Mouse (Mus musculus) embryonic facial prominence, embryonic 13.5 days (tissue): ENCODE measurements around the gene Cytip. TPM values are rescaled to one million over a fixed set of nuclear protein-coding genes. Genes with fewer than 3 reads are reported as not detected.
"Not testable (repeated sequence)": the region's sequence is repeated elsewhere in the genome, so short reads cannot be mapped to it uniquely, and the experiment has no call there.

Source experiments
- ATAC-seq: fragments of 200-750 bp; cut with Nextera tagmentation; 2 replicates; pipeline ENCODE4 v1.8.0; 2017; ENCODE audit warnings: low read depth; ENCODE audit not compliant: insufficient number of reproducible peaks, insufficient read depth, low FRiP score, low TSS enrichment
- H3K27ac ChIP-seq: fragments of 300-500 bp; sonication (generic); 2 replicates; pipeline ENCODE4 v1.5.1; 2015; ENCODE audit warnings: moderate library complexity, mild to moderate bottlenecking, inconsistent platforms
- H3K27me3 ChIP-seq: fragments of 300-500 bp; sonication (generic); 2 replicates; pipeline ENCODE4 v1.6.1; 2015; ENCODE audit warnings: mild to moderate bottlenecking, inconsistent platforms
- H3K36me3 ChIP-seq: fragments of 300-500 bp; sonication (generic); 2 replicates; pipeline ENCODE4 v1.6.1; 2015; ENCODE audit warnings: mild to moderate bottlenecking, inconsistent platforms
- H3K4me1 ChIP-seq: fragments of 300-500 bp; sonication (generic); 2 replicates; pipeline ENCODE4 v1.6.1; 2015; ENCODE audit warnings: inconsistent platforms
- H3K4me2 ChIP-seq: fragments of 300-500 bp; sonication (generic); 2 replicates; pipeline ENCODE4 v1.6.1; 2015; ENCODE audit warnings: moderate library complexity, mild to moderate bottlenecking, inconsistent platforms
- H3K4me3 ChIP-seq: fragments of 300-500 bp; sonication (generic); 2 replicates; pipeline ENCODE4 v1.5.1; 2015; ENCODE audit warnings: mild to moderate bottlenecking, inconsistent platforms
- H3K9ac ChIP-seq: fragments of 300-500 bp; sonication (generic); 2 replicates; pipeline ENCODE4 v1.6.1; 2015; ENCODE audit warnings: mild to moderate bottlenecking, inconsistent platforms
- H3K9me3 ChIP-seq: fragments of 300-500 bp; sonication (generic); 2 replicates; pipeline ENCODE4 v1.6.1; 2016; ENCODE audit warnings: inconsistent platforms
- WGBS: fragments of 180-500 bp; shearing (Covaris S2); methylation state at CpG from one replicate; pipeline ENCODE4 v1.1.7; 2015; ENCODE audit warnings: mixed read lengths; 5-methylcytosine and 5-hydroxymethylcytosine counted together
- polyA plus RNA-seq: library from polyadenylated mRNA; unstranded; fragments of >200 nt; fragmentation: Nextera tagmentation; extraction: Ambion mirVana; gene quantifications from 2 replicates; pipeline ENCODE4 v1.2.1, GENCODE M21; 2015

Gene Cytip
- polyA plus RNA-seq, 1 experiment from 2014 or later = 0.97 TPM

DNA sequence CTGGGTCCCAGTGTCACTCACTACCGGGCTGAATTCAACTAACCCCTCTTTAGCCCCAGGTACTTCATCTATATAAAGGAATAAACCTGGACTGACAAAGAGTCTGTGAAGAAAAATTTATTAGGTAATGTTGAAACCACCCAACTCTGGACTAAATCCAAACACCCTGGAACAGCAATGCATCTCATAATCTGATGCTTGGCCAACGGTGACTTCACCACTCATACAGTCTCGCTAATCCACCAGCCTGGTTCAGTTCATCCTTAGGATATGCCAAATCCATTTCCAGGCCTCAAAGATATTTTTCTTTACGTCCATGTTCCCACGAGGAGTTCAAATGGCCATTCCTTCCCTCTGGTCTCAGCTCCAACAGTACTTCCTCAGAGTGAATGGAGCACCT is 48.8 kb downstream of the Cytip start:
- 84% methylated on average over 5 of the region's 5 CpGs for WGBS

DNA sequence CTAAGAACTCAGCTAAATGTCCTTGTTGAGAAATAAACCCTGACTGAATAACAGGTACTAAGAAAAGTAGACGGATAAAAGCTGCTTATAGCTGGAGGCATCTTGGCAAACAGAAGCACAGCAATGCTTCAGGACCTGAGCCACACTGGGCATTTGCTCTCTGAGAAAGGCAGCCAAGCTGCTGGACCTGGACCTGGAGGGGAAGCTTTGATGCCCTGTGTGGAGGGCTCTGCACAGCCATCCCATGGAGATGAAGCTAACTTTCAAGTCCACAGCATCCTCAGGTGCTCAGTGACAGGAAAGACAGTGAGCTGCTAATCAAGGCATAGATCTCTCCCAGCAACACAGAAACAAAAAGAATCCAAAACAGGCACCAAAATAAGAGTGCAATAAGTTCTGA is 54.8 kb downstream of the Cytip start:
- ATAC-seq = no peak
- Histone ChIP-seq H3K27me3 (no peaks in the 10 kb centered on the region), H3K27ac (no peak overlapping the region), H3K4me1 (no peaks in the 10 kb centered on the region), H3K36me3 (no peaks in the 10 kb centered on the region), H3K4me3 (no peak overlapping the region), H3K9me3 (no peaks in the 10 kb centered on the region), H3K4me2 (no peak overlapping the region), H3K9ac (no peak overlapping the region)
- 63% methylated on average over 1 of the region's 1 CpGs for WGBS

More for the DNA sequence above, 48.8 kb downstream of the Cytip start:
- H3K4me1 ChIP-seq = no peaks in the 10 kb centered on the region
- H3K9ac ChIP-seq = no peak overlapping the region
- no peak overlapping the region for H3K4me2 ChIP-seq
- H3K36me3 ChIP-seq = no peaks in the 10 kb centered on the region
- H3K27me3 ChIP-seq = no peaks in the 10 kb centered on the region
- no peak for ATAC-seq
- no peak overlapping the region for H3K4me3 ChIP-seq
- no peaks in the 10 kb centered on the region for H3K9me3 ChIP-seq
- no peak overlapping the region for H3K27ac ChIP-seq

DNA sequence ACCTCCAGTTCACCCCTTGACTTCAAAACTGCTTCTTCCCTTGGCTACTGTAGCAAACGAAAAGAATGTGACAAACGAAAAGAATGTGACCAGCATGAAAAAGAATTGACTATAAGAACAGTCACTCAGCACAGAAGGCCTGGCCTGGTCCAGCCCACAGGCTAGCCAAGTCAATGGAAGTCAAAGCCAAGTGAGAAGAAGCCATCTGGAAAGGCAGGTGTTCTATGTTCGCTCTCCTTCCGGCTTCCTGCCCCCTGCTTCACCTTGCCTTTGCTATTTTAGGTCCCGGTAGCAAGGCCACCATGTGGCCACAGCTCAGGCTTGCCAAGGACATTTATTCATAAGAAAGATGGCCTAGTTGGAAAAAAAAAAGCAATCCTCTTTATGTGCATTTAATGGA is 56.7 kb downstream of the Cytip start:
- no peaks in the 10 kb centered on the region for H3K36me3 ChIP-seq
- H3K4me2 ChIP-seq = no peak overlapping the region
- H3K9me3 ChIP-seq = no peaks in the 10 kb centered on the region
- no peak overlapping the region for H3K4me3 ChIP-seq
- no peak overlapping the region for H3K9ac ChIP-seq
- 90% methylated on average over 5 of the region's 5 CpGs for WGBS
- no peak for ATAC-seq
- H3K4me1 ChIP-seq = peaks cover 6% of the 10 kb centered on the region; the same call in 1 of the 2 replicates
- H3K27me3 ChIP-seq = no peaks in the 10 kb centered on the region
- no peak overlapping the region for H3K27ac ChIP-seq

DNA sequence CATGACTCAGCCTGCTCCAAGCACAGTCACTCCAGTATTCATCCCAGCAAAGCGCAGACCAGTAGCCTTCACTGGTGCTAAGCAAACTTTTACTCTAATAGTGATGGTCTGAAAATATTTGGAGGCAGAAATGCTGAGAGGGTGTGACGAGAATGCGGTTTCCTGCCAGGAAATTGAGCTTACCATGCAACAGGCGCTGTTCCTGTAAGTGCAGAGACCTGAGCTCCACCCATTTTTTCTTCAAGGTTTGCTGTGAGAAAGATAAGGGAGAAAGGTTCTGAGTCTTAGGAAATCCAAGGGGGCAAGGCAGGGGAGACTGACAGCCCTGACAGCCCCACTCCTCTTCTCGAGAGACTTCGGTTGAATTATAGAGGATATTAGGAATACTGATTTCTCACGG is 57.7 kb downstream of the Cytip start:
- Histone ChIP-seq H3K9me3 (no peaks in the 10 kb centered on the region), H3K9ac (no peak overlapping the region), H3K4me3 (no peak overlapping the region), H3K4me2 (no peak overlapping the region), H3K4me1 (peaks cover 6% of the 10 kb centered on the region; the same call in 1 of the 2 replicates), H3K36me3 (no peaks in the 10 kb centered on the region), H3K27ac (no peak overlapping the region), H3K27me3 (no peaks in the 10 kb centered on the region)
- ATAC-seq = no peak
- WGBS = 82% methylated on average over 7 of the region's 7 CpGs

DNA sequence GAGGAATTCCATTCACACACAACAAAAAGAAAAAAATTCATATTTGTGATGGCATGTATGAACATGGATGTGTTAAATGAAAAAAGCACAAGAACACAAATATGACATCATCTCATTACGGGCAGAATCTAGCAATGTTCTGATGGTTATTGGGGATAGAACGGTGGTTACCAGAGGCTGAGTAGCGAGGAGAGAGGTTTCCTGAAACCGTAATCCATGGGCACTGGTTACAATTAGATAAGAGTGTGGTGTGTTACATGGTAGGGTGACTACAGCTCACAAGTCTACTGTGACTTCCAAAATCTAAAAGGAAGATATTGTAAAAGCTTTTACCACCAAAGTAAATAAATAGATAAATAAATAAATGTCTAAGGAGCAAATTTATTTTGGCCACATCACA is 58.8 kb downstream of the Cytip start:
- no peak overlapping the region for H3K4me3 ChIP-seq
- H3K9ac ChIP-seq = no peak overlapping the region
- no peak overlapping the region for H3K4me2 ChIP-seq
- peaks cover 6% of the 10 kb centered on the region; the same call in 1 of the 2 replicates for H3K4me1 ChIP-seq
- no peak for ATAC-seq
- no peaks in the 10 kb centered on the region for H3K9me3 ChIP-seq
- 86% methylated on average over 4 of the region's 4 CpGs for WGBS
- H3K27ac ChIP-seq = no peak overlapping the region
- H3K27me3 ChIP-seq = no peaks in the 10 kb centered on the region
- no peaks in the 10 kb centered on the region for H3K36me3 ChIP-seq

DNA sequence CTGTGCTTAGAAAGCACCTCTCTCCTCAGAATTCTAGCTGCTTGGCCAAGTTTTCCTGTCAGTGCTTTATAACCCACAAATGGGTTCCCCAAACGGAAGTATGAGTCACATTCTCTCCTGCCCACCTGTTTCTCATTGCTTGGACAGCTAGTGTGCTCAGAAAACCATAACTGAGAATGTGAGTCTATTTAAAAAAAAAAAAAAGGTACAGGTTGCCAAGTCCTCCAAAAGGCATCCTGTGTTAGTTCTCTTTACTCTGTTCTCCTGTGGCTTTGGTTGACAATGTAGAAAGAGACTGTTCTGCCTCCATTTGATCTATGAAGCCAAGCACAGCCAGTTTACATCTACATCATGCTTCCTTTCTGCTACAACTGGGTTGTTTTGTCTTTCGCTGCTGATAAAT is 60.3 kb downstream of the Cytip start:
- no peak for ATAC-seq
- Histone ChIP-seq H3K27me3 (no peaks in the 10 kb centered on the region), H3K4me3 (no peak overlapping the region), H3K9ac (no peak overlapping the region), H3K36me3 (no peaks in the 10 kb centered on the region), H3K9me3 (no peaks in the 10 kb centered on the region), H3K27ac (no peak overlapping the region), H3K4me1 (peaks cover 6% of the 10 kb centered on the region; the same call in 1 of the 2 replicates), H3K4me2 (no peak overlapping the region)
- WGBS = 56% methylated on average over 2 of the region's 2 CpGs

DNA sequence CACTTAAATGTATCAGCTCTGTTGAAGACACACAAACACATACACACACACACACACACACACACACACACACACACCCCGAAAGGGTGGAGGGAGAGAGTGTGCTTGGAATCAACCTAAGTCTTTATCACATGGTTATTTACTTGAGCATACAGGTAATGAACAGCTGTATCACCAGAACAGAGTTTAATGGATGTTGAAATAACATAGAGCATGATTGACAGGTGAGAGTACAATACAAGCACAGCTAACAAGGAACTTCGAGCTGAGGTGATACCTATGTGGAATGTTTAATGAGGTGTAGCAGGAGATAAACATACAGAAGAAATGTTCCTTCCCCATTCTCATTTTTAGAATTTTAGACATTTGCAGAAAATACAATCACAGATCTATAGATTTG is 62.7 kb downstream of the Cytip start:
- WGBS = 66% methylated on average over 2 of the region's 2 CpGs
- peaks cover 6% of the 10 kb centered on the region; the same call in 1 of the 2 replicates for H3K4me1 ChIP-seq
- no peak overlapping the region for H3K4me3 ChIP-seq
- H3K27ac ChIP-seq = no peak overlapping the region
- ATAC-seq = no peak
- H3K9ac ChIP-seq = no peak overlapping the region
- H3K4me2 ChIP-seq = no peak overlapping the region
- H3K36me3 ChIP-seq = no peaks in the 10 kb centered on the region
- no peaks in the 10 kb centered on the region for H3K27me3 ChIP-seq
- H3K9me3 ChIP-seq = no peaks in the 10 kb centered on the region

DNA sequence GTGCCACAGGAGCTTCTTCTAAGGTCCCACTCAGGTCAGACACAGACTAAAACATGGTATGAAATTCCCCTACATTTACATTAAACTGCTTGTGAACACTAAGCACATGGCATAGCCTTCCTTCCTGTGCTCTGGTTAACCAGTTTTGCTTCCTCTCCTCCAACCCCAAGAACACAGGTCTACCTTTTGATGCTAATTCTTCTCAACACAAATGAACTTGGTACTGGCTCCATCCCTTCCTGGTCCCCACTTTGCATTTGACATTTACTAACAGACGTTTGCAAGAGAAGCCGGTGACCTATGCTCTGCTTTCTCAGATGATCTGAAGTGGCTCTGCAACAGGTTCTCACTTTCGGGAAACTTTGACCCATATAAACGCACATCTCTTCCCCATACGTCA is 65.4 kb downstream of the Cytip start:
- Histone ChIP-seq H3K27me3 (no peaks in the 10 kb centered on the region), H3K4me3 (no peak overlapping the region), H3K27ac (no peak overlapping the region), H3K36me3 (no peaks in the 10 kb centered on the region), H3K9me3 (no peaks in the 10 kb centered on the region), H3K4me1 (0 out of 2 replicates have a peak, but pooled peaks cover under 1% of the 10 kb centered on the region), H3K9ac (no peak overlapping the region), H3K4me2 (no peak overlapping the region)
- ATAC-seq = no peak
- WGBS = 73% methylated on average over 5 of the region's 5 CpGs

DNA sequence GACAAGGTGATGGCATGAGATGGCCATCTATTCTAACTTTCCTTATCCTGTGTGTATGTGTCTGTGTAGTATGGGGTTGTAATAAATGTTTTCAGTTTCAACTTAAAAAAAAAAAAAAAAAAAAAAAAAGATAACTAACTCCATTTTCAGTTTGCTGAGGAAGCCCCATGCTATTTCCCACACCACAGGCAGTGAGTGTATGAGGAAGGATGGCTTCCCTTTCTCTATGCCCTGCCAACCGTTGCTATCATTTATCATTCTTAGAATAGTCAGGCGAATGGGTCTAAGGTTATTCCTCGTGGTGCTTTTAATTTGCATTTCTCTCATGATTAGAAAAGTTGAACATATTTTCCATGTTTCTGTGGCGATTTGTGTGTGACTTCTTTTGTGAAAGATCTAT is 84.2 kb downstream of the Cytip start:
- no peak for ATAC-seq
- H3K27ac ChIP-seq = no peak overlapping the region
- H3K4me1 ChIP-seq = no peaks in the 10 kb centered on the region
- no peaks in the 10 kb centered on the region for H3K27me3 ChIP-seq
- no peak overlapping the region for H3K4me3 ChIP-seq
- H3K9ac ChIP-seq = no peak overlapping the region
- WGBS = 84% methylated on average over 4 of the region's 4 CpGs
- H3K4me2 ChIP-seq = no peak overlapping the region
- no peaks in the 10 kb centered on the region for H3K36me3 ChIP-seq
- H3K9me3 ChIP-seq = no peaks in the 10 kb centered on the region

DNA sequence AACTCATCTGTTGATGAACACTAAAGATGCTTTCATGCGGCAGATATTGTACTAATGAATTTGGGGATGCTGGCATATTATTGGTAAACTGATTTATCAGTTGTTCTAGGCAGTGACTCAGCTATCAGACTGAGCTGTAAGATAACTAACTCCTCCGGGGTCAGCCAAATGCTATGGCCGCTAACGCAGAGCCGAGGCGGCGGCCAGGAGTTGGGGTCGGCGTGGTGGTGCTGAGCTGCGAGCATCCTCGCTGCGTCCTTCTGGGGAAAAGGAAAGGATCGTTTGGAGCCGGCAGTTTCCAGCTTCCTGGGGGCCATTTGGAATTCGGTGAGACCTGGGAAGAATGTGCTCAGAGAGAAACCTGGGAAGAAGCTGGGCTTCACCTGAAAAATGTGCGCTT is 87.4 kb downstream of the Cytip start:
- ATAC-seq, H3K36me3 ChIP-seq, H3K4me1 ChIP-seq, H3K27me3 ChIP-seq, H3K4me3 ChIP-seq, H3K4me2 ChIP-seq, H3K27ac ChIP-seq, H3K9ac ChIP-seq, H3K9me3 ChIP-seq: not testable (repeated sequence)
- 91% methylated on average over 16 of the region's 16 CpGs for WGBS

DNA sequence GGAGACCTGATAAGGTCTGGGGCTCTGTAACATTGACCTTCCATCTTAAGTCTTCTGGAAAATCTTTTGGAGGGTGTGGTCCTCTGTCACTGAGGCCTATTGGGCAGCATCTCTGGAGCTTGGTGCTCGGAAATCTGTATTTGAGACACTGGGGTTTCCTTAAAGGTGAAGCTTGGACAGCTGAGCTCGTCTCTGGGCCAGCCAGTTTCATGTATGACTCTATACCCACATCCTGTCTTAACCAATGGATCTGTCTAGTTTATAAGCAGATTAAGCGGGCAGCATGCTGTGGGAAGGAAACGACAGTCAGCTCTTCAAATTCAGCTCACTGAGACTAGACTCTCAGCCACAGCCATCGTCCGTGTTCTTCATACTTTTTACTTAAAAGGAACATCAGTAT is 88.3 kb downstream of the Cytip start:
- Histone ChIP-seq H3K27me3 (no peaks in the 10 kb centered on the region), H3K4me3 (no peak overlapping the region), H3K4me2 (no peak overlapping the region), H3K9ac (no peak overlapping the region), H3K4me1 (no peaks in the 10 kb centered on the region), H3K9me3 (no peaks in the 10 kb centered on the region), H3K27ac (no peak overlapping the region), H3K36me3 (no peaks in the 10 kb centered on the region)
- WGBS = 87% methylated on average over 6 of the region's 6 CpGs
- ATAC-seq = no peak

DNA sequence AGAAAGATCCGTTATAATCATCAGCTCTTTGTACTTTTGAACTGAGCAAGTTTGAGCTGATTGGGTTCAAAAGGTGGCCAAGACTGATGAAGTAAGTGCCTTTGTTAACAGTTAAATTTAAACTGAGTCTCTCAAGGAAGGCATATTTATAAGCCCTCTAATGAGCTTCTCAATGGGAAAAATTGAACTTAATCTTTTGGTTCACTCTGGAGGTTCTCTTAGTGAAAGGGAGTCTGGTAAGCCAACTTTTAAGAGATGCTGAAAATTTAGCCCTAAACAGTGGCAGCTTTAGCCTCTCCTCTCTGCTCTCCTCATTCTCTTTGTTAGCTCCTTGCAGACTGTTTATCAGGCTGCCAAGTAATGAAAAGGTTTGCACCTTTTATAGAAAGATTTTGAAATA is 100.5 kb downstream of the Cytip start:
- ATAC-seq = no peak
- Histone ChIP-seq H3K4me1 (no peaks in the 10 kb centered on the region), H3K4me3 (no peak overlapping the region), H3K9ac (no peak overlapping the region), H3K9me3 (no peaks in the 10 kb centered on the region), H3K27me3 (no peaks in the 10 kb centered on the region), H3K36me3 (no peaks in the 10 kb centered on the region), H3K27ac (no peak overlapping the region), H3K4me2 (no peak overlapping the region)
- 74% methylated on average over 1 of the region's 1 CpGs for WGBS

DNA sequence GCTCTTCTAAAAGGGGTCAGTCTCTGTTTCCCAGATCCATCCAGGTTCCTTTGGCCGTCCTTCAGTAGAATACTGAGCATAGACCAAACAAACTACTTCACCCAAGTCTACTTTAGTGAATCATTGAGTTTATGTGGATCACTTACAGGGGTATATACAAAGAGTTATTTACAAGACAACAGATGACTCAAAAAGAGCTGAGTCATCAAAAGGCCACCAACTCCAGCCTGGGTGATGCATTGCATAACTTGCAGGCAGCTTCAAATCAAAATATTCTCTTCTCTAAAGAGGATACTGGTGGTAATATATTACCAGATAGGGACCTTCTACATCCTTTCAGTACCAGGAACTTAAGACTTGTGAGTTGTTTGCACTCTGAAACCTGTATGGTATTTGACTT is 108.9 kb downstream of the Cytip start:
- ATAC-seq = no peak
- Histone ChIP-seq H3K27ac (no peak overlapping the region), H3K27me3 (no peaks in the 10 kb centered on the region), H3K4me1 (no peaks in the 10 kb centered on the region), H3K9me3 (no peaks in the 10 kb centered on the region), H3K4me2 (no peak overlapping the region), H3K36me3 (no peaks in the 10 kb centered on the region), H3K4me3 (no peak overlapping the region), H3K9ac (no peak overlapping the region)
- WGBS = 89% methylated on average over 1 of the region's 1 CpGs
